Mouse (Mus musculus) neural tube, embryonic 11.5 days (tissue): ENCODE results near the gene Gcg. TPM values are rescaled to one million over a fixed set of nuclear protein-coding genes. Genes with fewer than 3 reads are reported as not detected.

Experiments used
- ATAC-seq: fragments of 200-750 bp; cut with Nextera tagmentation; 2 replicates; pipeline ENCODE4 v1.8.0; 2017; ENCODE audit warnings: moderate number of reproducible peaks, mild to moderate bottlenecking, moderate TSS enrichment, moderate library complexity; ENCODE audit not compliant: insufficient read depth, low FRiP score, low TSS enrichment
- DNase-seq: peaks from one replicate; pipeline ENCODE4 v3.0.0-alpha.2; 2015; ENCODE audit warnings: low spot score
- H3K27ac ChIP-seq: fragments of 300-500 bp; sonication (generic); 2 replicates; pipeline ENCODE4 v1.5.1; 2014; ENCODE audit warnings: low read depth, mild to moderate bottlenecking, low read length
- H3K27me3 ChIP-seq: fragments of 300-500 bp; sonication (generic); 2 replicates; pipeline ENCODE4 v1.6.1; 2014; ENCODE audit warnings: mild to moderate bottlenecking, low read length, mixed read lengths; ENCODE audit not compliant: control insufficient read depth, insufficient read depth
- H3K36me3 ChIP-seq: fragments of 300-500 bp; sonication (generic); 2 replicates; pipeline ENCODE4 v1.6.1; 2014; ENCODE audit warnings: mild to moderate bottlenecking, low read length, moderate library complexity, mixed read lengths; ENCODE audit not compliant: control insufficient read depth, insufficient read depth
- H3K4me1 ChIP-seq: fragments of 300-500 bp; sonication (generic); 2 replicates; pipeline ENCODE4 v1.6.1; 2014; ENCODE audit warnings: low read length, mixed read lengths; ENCODE audit not compliant: control insufficient read depth, insufficient read depth
- H3K4me2 ChIP-seq: fragments of 300-500 bp; sonication (generic); 2 replicates; pipeline ENCODE4 v1.6.1; 2014; ENCODE audit warnings: low read depth, mild to moderate bottlenecking, moderate library complexity
- H3K4me3 ChIP-seq: fragments of 300-500 bp; sonication (generic); 2 replicates; pipeline ENCODE4 v1.5.1; 2014; ENCODE audit warnings: low read depth, low read length
- H3K9ac ChIP-seq: fragments of 300-500 bp; sonication (generic); 2 replicates; pipeline ENCODE4 v1.6.1; 2014; ENCODE audit warnings: mild to moderate bottlenecking, low read length
- H3K9me3 ChIP-seq: fragments of 300-500 bp; sonication (generic); 2 replicates; pipeline ENCODE4 v1.6.1; 2016; ENCODE audit warnings: low read length; ENCODE audit not compliant: control insufficient read depth
- WGBS: fragments of 180-500 bp; shearing (Covaris S2); extraction: QIAGEN DNeasy Blood & Tissue Kit; methylation state at CpG from one replicate; pipeline ENCODE4 v1.1.7; 2014; 5-methylcytosine and 5-hydroxymethylcytosine counted together
- polyA plus RNA-seq: library from polyadenylated mRNA; unstranded; fragments of >200 nt; fragmentation: Nextera tagmentation; extraction: Ambion mirVana; gene quantifications from 2 replicates; pipeline ENCODE4 v1.2.1, GENCODE M21; 2014

Gene Gcg
- 0.21 TPM in 1 of 2 replicates, not detected in the other for polyA plus RNA-seq

GRCm38 (mm10) chr2:62483550-62483949 is at the start of gene Gcg:
TSS of gene Gcg (minus strand) at chr2:62483650.
- Histone ChIP-seq H3K27ac (no peak within 1 kb of the TSS), H3K9ac (no peak within 1 kb of the TSS), H3K4me2 (no peak within 1 kb of the TSS), H3K9me3 (no peaks in the 10 kb centered on the region), H3K36me3 (no peaks in the 10 kb centered on the region), H3K27me3 (no peaks in the 10 kb centered on the region), H3K4me1 (no peaks in the 10 kb centered on the region), H3K4me3 (no peak within 1 kb of the TSS)
- WGBS = 87% methylated on average over 9 of the region's 9 CpGs
- no peak for DNase-seq
- ATAC-seq = no peak

- DNase-seq = no peak
- Histone ChIP-seq H3K4me3 (no peak overlapping the region), H3K4me2 (no peak overlapping the region), H3K36me3 (no peaks in the 10 kb centered on the region), H3K27ac (no peak overlapping the region), H3K9ac (no peak overlapping the region), H3K27me3 (no peaks in the 10 kb centered on the region), H3K4me1 (no peaks in the 10 kb centered on the region), H3K9me3 (no peaks in the 10 kb centered on the region)
- WGBS = 71% methylated on average over 1 of the region's 1 CpGs
- ATAC-seq = no peak
These were observed 47.6 kb upstream of the Gcg start for GRCm38 (mm10) chr2:62531065-62531464.

GRCm38 (mm10) chr2:62526399-62526798 is 42.9 kb upstream of the Gcg start:
- Histone ChIP-seq H3K27me3 (no peaks in the 10 kb centered on the region), H3K4me1 (no peaks in the 10 kb centered on the region), H3K9ac (no peak overlapping the region), H3K36me3 (no peaks in the 10 kb centered on the region), H3K27ac (no peak overlapping the region), H3K4me3 (no peak overlapping the region), H3K9me3 (no peaks in the 10 kb centered on the region), H3K4me2 (no peak overlapping the region)
- ATAC-seq (no peak), DNase-seq (no peak)
- WGBS = 95% methylated on average over 9 of the region's 9 CpGs

- ATAC-seq (no peak), DNase-seq (no peak)
- WGBS = 83% methylated on average over 2 of the region's 2 CpGs
- H3K4me2 ChIP-seq = no peak overlapping the region
- H3K27me3 ChIP-seq = no peaks in the 10 kb centered on the region
- no peak overlapping the region for H3K27ac ChIP-seq
- H3K4me3 ChIP-seq = no peak overlapping the region
- H3K36me3 ChIP-seq = no peaks in the 10 kb centered on the region
- H3K4me1 ChIP-seq = no peaks in the 10 kb centered on the region
- no peak overlapping the region for H3K9ac ChIP-seq
- H3K9me3 ChIP-seq = no peaks in the 10 kb centered on the region
These were observed 34.3 kb upstream of the Gcg start for GRCm38 (mm10) chr2:62517790-62518189.

GRCm38 (mm10) chr2:62514477-62514876 is 31.0 kb upstream of the Gcg start:
- H3K27me3 ChIP-seq = no peaks in the 10 kb centered on the region
- no peaks in the 10 kb centered on the region for H3K36me3 ChIP-seq
- WGBS = 85% methylated on average over 6 of the region's 6 CpGs
- H3K4me3 ChIP-seq = no peak overlapping the region
- H3K9me3 ChIP-seq = no peaks in the 10 kb centered on the region
- no peak overlapping the region for H3K4me2 ChIP-seq
- no peak overlapping the region for H3K27ac ChIP-seq
- no peaks in the 10 kb centered on the region for H3K4me1 ChIP-seq
- ATAC-seq (no peak), DNase-seq (no peak)
- H3K9ac ChIP-seq = no peak overlapping the region

GRCm38 (mm10) chr2:62513477-62513876 is 30.0 kb upstream of the Gcg start:
- DNase-seq (no peak), ATAC-seq (no peak)
- Histone ChIP-seq H3K4me2 (no peak overlapping the region), H3K9ac (no peak overlapping the region), H3K4me1 (no peaks in the 10 kb centered on the region), H3K36me3 (no peaks in the 10 kb centered on the region), H3K4me3 (no peak overlapping the region), H3K27ac (no peak overlapping the region), H3K27me3 (no peaks in the 10 kb centered on the region), H3K9me3 (no peaks in the 10 kb centered on the region)
- 92% methylated on average over 15 of the region's 15 CpGs for WGBS

- no peak for ATAC-seq
These were observed 23.7 kb upstream of the Gcg start for GRCm38 (mm10) chr2:62507130-62507529.

GRCm38 (mm10) chr2:62506441-62506840 is 23.0 kb upstream of the Gcg start:
- WGBS = 34% methylated on average over 2 of the region's 2 CpGs
- no peak overlapping the region for H3K4me3 ChIP-seq

More at GRCm38 (mm10) chr2:62507130-62507529, 23.7 kb upstream of the Gcg start:
- H3K36me3 ChIP-seq = no peaks in the 10 kb centered on the region
- no peak overlapping the region for H3K9ac ChIP-seq
- no peaks in the 10 kb centered on the region for H3K27me3 ChIP-seq
- WGBS = 90% methylated on average over 5 of the region's 5 CpGs
- no peak overlapping the region for H3K4me3 ChIP-seq
- H3K4me2 ChIP-seq = no peak overlapping the region
- H3K4me1 ChIP-seq = no peaks in the 10 kb centered on the region
- H3K27ac ChIP-seq = no peak overlapping the region
- no peaks in the 10 kb centered on the region for H3K9me3 ChIP-seq
- no peak for DNase-seq

GRCm38 (mm10) chr2:62504269-62504796 is 20.9 kb upstream of the Gcg start:
- 84% methylated on average over 4 of the region's 4 CpGs for WGBS
- Histone ChIP-seq H3K4me3 (no peak overlapping the region), H3K36me3 (no peaks in the 10 kb centered on the region), H3K9ac (no peak overlapping the region), H3K27me3 (no peaks in the 10 kb centered on the region), H3K4me2 (no peak overlapping the region), H3K9me3 (no peaks in the 10 kb centered on the region), H3K27ac (no peak overlapping the region), H3K4me1 (no peaks in the 10 kb centered on the region)
- ATAC-seq = no peak
- DNase-seq = no peak

More at GRCm38 (mm10) chr2:62506441-62506840, 23.0 kb upstream of the Gcg start:
- Histone ChIP-seq H3K27ac (no peak overlapping the region), H3K9ac (no peak overlapping the region), H3K9me3 (no peaks in the 10 kb centered on the region), H3K27me3 (no peaks in the 10 kb centered on the region), H3K36me3 (no peaks in the 10 kb centered on the region), H3K4me1 (no peaks in the 10 kb centered on the region), H3K4me2 (no peak overlapping the region)
- no peak for ATAC-seq
- DNase-seq = no peak
